Mouse (Mus musculus) midbrain, postnatal 0 days (tissue): ENCODE results near the gene Cacna1b. TPM values are rescaled to one million over a fixed set of nuclear protein-coding genes. Genes with fewer than 3 reads are reported as not detected.

Experiments used
- ATAC-seq: fragments of 200-750 bp; cut with Nextera tagmentation; 2 replicates; pipeline ENCODE4 v1.8.0; 2017; ENCODE audit warnings: moderate number of reproducible peaks, mild to moderate bottlenecking, moderate TSS enrichment, moderate library complexity; ENCODE audit not compliant: low FRiP score
- DNase-seq: peaks from one replicate; pipeline ENCODE4 v3.0.0-alpha.2; 2015; ENCODE audit warnings: low spot score
- H3K27ac ChIP-seq: fragments of 300-500 bp; sonication (generic); 2 replicates; pipeline ENCODE4 v1.5.1; 2014; ENCODE audit warnings: low read depth, mild to moderate bottlenecking, low read length, mixed read lengths
- H3K27me3 ChIP-seq: fragments of 300-500 bp; sonication (generic); 2 replicates; pipeline ENCODE4 v1.6.1; 2014; ENCODE audit warnings: low read length, control low read depth, mixed read lengths; ENCODE audit not compliant: insufficient read depth
- H3K36me3 ChIP-seq: fragments of 300-500 bp; sonication (generic); 2 replicates; pipeline ENCODE4 v1.6.1; 2014; ENCODE audit warnings: low read length, control low read depth, mixed read lengths; ENCODE audit not compliant: insufficient read depth
- H3K4me1 ChIP-seq: fragments of 300-500 bp; sonication (generic); 2 replicates; pipeline ENCODE4 v1.6.1; 2014; ENCODE audit warnings: mild to moderate bottlenecking, control low read depth, antibody characterized with exemption, low read length, mixed read lengths; ENCODE audit not compliant: insufficient read depth
- H3K4me2 ChIP-seq: fragments of 300-500 bp; sonication (generic); 2 replicates; pipeline ENCODE4 v1.6.1; 2014; ENCODE audit warnings: low read depth, mild to moderate bottlenecking, low read length, mixed read lengths; ENCODE audit not compliant: poor library complexity, severe bottlenecking
- H3K4me3 ChIP-seq: fragments of 300-500 bp; sonication (generic); 2 replicates; pipeline ENCODE4 v1.5.1; 2014; ENCODE audit warnings: low read depth, mild to moderate bottlenecking, low read length, moderate library complexity
- H3K9ac ChIP-seq: fragments of 300-500 bp; sonication (generic); replicated peaks from 2 replicates; pipeline ENCODE4 v1.6.1; 2014; ENCODE audit warnings: mild to moderate bottlenecking, low read length, moderate library complexity, mixed read lengths; ENCODE audit not compliant: poor library complexity, severe bottlenecking
- H3K9me3 ChIP-seq: fragments of 300-500 bp; sonication (generic); 2 replicates; pipeline ENCODE4 v1.6.1; 2016; ENCODE audit warnings: low read length, control low read depth
- CTCF ChIP-seq: IDR thresholded peaks from 2 replicates; pipeline ENCODE4 v1.5.1; 2016; ENCODE audit warnings: antibody characterized with exemption, mild to moderate bottlenecking
- WGBS: fragments of 180-500 bp; shearing (Covaris S2); extraction: QIAGEN DNeasy Blood & Tissue Kit; methylation state at CpG from one replicate; pipeline ENCODE4 v1.1.7; 2014; 5-methylcytosine and 5-hydroxymethylcytosine counted together
- polyA plus RNA-seq: library from polyadenylated mRNA; unstranded; fragments of >200 nt; fragmentation: Nextera tagmentation; extraction: Ambion mirVana; gene quantifications from 2 replicates; pipeline ENCODE4 v1.2.1, GENCODE M21; 2015
- total RNA-seq: library from RNA; depleted of rRNA; stranded (reverse); fragments of >200 nt; gene quantifications from 2 replicates; pipeline ENCODE4 v1.2.3, GENCODE M21; 2014

Cacna1b gene
- total and polyA plus RNA-seq, 2 experiments from 2014 or later, result 13.3 to 97.6 TPM

DNA sequence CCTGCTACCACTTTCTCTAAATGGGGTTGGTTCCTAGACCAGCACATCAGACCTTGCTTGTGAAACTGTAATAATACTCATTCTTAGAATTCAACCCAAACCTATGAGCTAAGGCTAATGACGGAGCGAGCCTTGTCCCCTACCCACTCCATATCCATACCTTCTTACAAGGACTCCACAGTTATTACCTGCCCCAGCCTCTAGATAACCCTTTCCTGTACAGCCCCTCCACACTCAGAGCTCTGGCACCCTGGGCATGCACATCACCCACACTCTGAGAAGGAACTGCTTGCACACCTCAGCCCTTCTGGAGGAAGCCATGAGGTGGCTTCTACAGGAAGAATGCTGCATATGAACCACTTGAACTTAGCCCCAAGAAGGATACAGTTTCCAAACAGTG, 72.6 kb downstream of the Cacna1b start:
- H3K27me3 ChIP-seq, result no peaks in the 10 kb centered on the region
- no peak for DNase-seq
- H3K9ac ChIP-seq, result no peak overlapping the region
- H3K4me2 ChIP-seq, result no peak overlapping the region
- H3K4me1 ChIP-seq, result no peaks in the 10 kb centered on the region
- no peaks in the 10 kb centered on the region for H3K9me3 ChIP-seq
- ATAC-seq, result no peak
- no peak overlapping the region for H3K4me3 ChIP-seq
- H3K27ac ChIP-seq, result no peak overlapping the region
- H3K36me3 ChIP-seq, result peaks cover 36% of the 10 kb centered on the region
- TF ChIP-seq CTCF, result no peak
- WGBS, result 94% methylated on average over 2 of the region's 2 CpGs

DNA sequence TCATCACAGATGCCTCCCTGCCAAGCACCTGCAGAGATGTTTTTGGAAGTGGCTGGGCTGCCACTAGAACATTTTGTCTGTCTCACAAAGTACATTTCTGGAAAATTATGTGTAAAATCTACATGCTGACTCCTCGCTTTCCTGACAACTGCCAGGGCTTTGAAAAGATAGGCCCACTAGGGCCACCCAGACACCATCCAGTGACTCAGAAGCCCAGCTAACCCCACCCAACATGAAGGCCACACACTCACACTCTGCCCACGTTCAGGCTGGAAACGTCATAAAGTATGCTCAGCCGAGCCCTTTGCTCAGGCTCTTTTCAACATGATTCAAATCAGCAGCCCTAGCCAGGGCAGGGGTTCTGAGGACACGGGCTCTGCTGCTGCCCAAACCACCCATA, 77.6 kb downstream of the Cacna1b start:
- no peak overlapping the region for H3K9ac ChIP-seq
- DNase-seq (no peak), ATAC-seq (no peak)
- peaks cover 50% of the 10 kb centered on the region for H3K36me3 ChIP-seq
- no peak overlapping the region for H3K27ac ChIP-seq
- 84% methylated on average over 5 of the region's 5 CpGs for WGBS
- no peaks in the 10 kb centered on the region for H3K9me3 ChIP-seq
- H3K4me1 ChIP-seq, result no peaks in the 10 kb centered on the region
- no peak overlapping the region for H3K4me3 ChIP-seq
- TF ChIP-seq CTCF, result no peak
- H3K4me2 ChIP-seq, result no peak overlapping the region
- no peaks in the 10 kb centered on the region for H3K27me3 ChIP-seq

DNA sequence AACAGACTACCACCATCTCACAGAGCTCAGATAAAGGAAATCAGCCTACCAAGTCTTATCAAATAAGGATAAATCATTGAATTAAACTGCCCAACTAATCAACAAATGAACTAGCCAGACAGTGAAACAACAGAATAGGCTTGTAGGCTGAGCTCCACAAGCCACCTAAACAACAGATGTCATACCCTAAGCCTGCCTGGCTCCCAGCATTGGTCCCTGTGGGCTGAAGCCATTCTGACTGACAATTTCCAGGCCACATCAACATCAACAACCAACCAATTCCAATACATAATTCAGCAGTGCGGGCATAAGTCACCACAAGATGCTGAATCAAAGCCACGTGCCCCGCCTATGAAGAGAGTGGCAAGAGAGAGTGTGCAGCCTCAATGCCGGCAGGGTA, 78.2 kb downstream of the Cacna1b start:
- no peak overlapping the region for H3K4me2 ChIP-seq
- ATAC-seq, result no peak
- no peaks in the 10 kb centered on the region for H3K27me3 ChIP-seq
- no peak for DNase-seq
- peaks cover 47% of the 10 kb centered on the region for H3K36me3 ChIP-seq
- no peak overlapping the region for H3K27ac ChIP-seq
- H3K9me3 ChIP-seq, result no peaks in the 10 kb centered on the region
- H3K9ac ChIP-seq, result no peak overlapping the region
- WGBS, result 91% methylated on average over 4 of the region's 4 CpGs
- H3K4me3 ChIP-seq, result no peak overlapping the region
- no peak for TF ChIP-seq CTCF
- no peaks in the 10 kb centered on the region for H3K4me1 ChIP-seq

DNA sequence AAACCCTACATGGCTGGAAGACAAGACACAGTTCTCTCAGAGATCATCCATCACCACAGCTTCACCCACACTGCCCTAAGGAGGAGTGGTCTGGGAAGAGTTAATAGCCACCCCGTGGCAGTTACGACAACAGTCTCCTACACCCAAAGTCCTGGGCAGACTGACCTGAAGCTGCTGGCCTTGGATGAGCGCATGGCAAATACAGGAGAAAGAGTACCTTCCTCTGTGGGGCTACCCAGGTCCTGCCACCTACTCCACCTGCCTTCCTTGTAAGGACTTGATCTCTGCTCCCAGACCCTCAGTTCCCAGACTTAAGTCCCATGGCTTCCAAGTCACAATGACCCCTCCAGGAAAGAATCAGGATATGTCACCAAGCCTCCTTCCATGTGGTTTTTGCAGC, 79.7 kb downstream of the Cacna1b start:
- ATAC-seq, result no peak
- Histone ChIP-seq H3K36me3 (peaks cover 44% of the 10 kb centered on the region), H3K27me3 (no peaks in the 10 kb centered on the region), H3K4me2 (no peak overlapping the region), H3K4me3 (no peak overlapping the region), H3K9me3 (no peaks in the 10 kb centered on the region), H3K4me1 (no peaks in the 10 kb centered on the region), H3K9ac (no peak overlapping the region), H3K27ac (no peak overlapping the region)
- no peak for TF ChIP-seq CTCF
- no peak for DNase-seq
- 88% methylated on average over 3 of the region's 3 CpGs for WGBS

DNA sequence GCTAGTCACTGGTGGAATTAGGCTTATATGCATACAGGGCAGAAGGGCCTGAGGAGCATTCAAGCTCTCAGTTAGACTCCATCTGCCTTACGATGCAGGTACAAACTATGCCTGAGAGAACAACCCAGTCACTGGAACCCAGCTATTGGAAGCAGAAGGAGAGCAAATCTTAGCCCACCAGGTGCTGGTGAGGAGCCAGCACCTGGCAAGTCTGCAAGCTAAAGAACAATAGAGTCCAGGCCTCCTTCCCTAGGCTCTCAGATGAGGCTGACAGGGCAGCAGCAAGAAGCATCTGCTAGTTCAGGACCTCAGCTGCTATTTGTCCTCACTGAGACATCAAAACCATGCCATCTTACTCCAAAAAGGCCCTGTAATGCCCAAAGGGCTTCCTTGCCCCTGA, 82.2 kb downstream of the Cacna1b start:
- TF ChIP-seq CTCF, result no peak

DNA sequence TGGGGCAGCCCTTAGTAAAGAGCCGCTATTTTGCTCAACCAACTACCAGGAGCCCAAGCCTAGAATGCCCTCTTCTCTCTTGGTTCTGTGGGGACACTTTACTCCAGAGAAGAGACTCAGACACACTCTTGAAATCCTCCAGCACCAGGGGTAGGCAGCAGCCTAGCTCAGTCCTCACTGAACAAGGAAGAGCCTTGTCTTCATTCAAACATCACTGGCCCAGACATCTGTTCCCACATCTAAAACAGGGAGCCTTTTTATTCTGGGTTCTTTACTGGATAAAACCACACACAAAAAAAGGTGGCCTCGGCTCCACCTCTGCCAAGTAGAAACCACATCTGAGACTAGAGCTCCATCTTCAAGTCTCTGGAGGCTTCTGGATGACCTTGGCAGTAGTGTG, 82.8 kb downstream of the Cacna1b start:
- TF ChIP-seq CTCF, result no peak
- WGBS, result 90% methylated on average over 2 of the region's 2 CpGs
- H3K36me3 ChIP-seq, result peaks cover 47% of the 10 kb centered on the region

More for the DNA sequence above, 82.2 kb downstream of the Cacna1b start:
- no peak overlapping the region for H3K4me2 ChIP-seq
- no peaks in the 10 kb centered on the region for H3K27me3 ChIP-seq
- no peak overlapping the region for H3K9ac ChIP-seq
- WGBS, result 90% methylated on average over 1 of the region's 1 CpGs
- no peak overlapping the region for H3K4me3 ChIP-seq
- no peaks in the 10 kb centered on the region for H3K9me3 ChIP-seq
- no peak overlapping the region for H3K27ac ChIP-seq
- ATAC-seq (no peak), DNase-seq (no peak)
- H3K4me1 ChIP-seq, result no peaks in the 10 kb centered on the region
- peaks cover 51% of the 10 kb centered on the region for H3K36me3 ChIP-seq

More for the DNA sequence above, 82.8 kb downstream of the Cacna1b start:
- Histone ChIP-seq H3K27me3 (no peaks in the 10 kb centered on the region), H3K9ac (no peak overlapping the region), H3K27ac (no peak overlapping the region), H3K4me1 (no peaks in the 10 kb centered on the region), H3K9me3 (no peaks in the 10 kb centered on the region), H3K4me2 (no peak overlapping the region), H3K4me3 (no peak overlapping the region)
- no peak for ATAC-seq
- no peak for DNase-seq
